Mouse (Mus musculus) thymus, adult 2 months (tissue): ENCODE results near the gene Gm28729. TPM values are rescaled to one million over a fixed set of nuclear protein-coding genes. Genes with fewer than 3 reads are reported as not detected.
"Not testable (repeated sequence)": the region's sequence is repeated elsewhere in the genome, so short reads cannot be mapped to it uniquely, and the experiment has no call there.

Experiments
- DNase-seq: peaks from one replicate; pipeline ENCODE4 v3.0.0; 2021
- H3K27ac ChIP-seq: fragments of 200-500 bp; 2 replicates; pipeline ENCODE4 v1.5.1; 2012; ENCODE audit warnings: low read length, control low read depth; ENCODE audit not compliant: control insufficient read depth, insufficient read depth
- H3K27me3 ChIP-seq: fragments of 200-500 bp; 2 replicates; pipeline ENCODE4 v1.6.1; 2012; ENCODE audit warnings: mild to moderate bottlenecking, low read length, moderate library complexity, mixed read lengths; ENCODE audit not compliant: control insufficient read depth, insufficient read depth
- H3K36me3 ChIP-seq: fragments of 200-500 bp; 2 replicates; pipeline ENCODE4 v1.6.1; 2012; ENCODE audit warnings: mild to moderate bottlenecking, low read length, moderate library complexity; ENCODE audit not compliant: control insufficient read depth, insufficient read depth
- H3K4me1 ChIP-seq: fragments of 200-500 bp; replicated peaks from 2 replicates; pipeline ENCODE4 v1.6.1; 2012; ENCODE audit warnings: low read length; ENCODE audit not compliant: control insufficient read depth, insufficient read depth
- H3K4me3 ChIP-seq: fragments of 200-500 bp; 2 replicates; pipeline ENCODE4 v1.5.1; 2012; ENCODE audit warnings: mild to moderate bottlenecking, low read length, control low read depth, moderate library complexity; ENCODE audit not compliant: control insufficient read depth, insufficient read depth
- CTCF ChIP-seq: fragments of 200-500 bp; IDR thresholded peaks from 2 replicates; pipeline ENCODE4 v1.5.1; 2012; ENCODE audit warnings: mild to moderate bottlenecking, control low read depth, low read length, moderate library complexity, borderline replicate concordance; ENCODE audit not compliant: control insufficient read depth, poor library complexity, insufficient read depth; ENCODE audit errors: extremely low read depth
- POLR2A ChIP-seq: fragments of 200-500 bp; IDR thresholded peaks from 2 replicates; pipeline ENCODE4 v1.6.1; 2012; ENCODE audit warnings: mild to moderate bottlenecking, low read length, control low read depth, moderate library complexity; ENCODE audit not compliant: control insufficient read depth, poor library complexity, insufficient read depth; ENCODE audit errors: extremely low read depth
- WGBS: fragments of 180-500 bp; shearing (Covaris S2); methylation state at CpG from one replicate; pipeline ENCODE4 v1.1.7; 2018; 5-methylcytosine and 5-hydroxymethylcytosine counted together
- polyA plus RNA-seq: library from polyadenylated mRNA; depleted of rRNA; stranded (reverse); fragments of >200 nt; gene quantifications from 2 replicates; pipeline ENCODE4 v1.2.3, GENCODE M21; 2012

Gm28729 gene
- polyA plus RNA-seq, 1 experiment: 0.04 TPM

DNA sequence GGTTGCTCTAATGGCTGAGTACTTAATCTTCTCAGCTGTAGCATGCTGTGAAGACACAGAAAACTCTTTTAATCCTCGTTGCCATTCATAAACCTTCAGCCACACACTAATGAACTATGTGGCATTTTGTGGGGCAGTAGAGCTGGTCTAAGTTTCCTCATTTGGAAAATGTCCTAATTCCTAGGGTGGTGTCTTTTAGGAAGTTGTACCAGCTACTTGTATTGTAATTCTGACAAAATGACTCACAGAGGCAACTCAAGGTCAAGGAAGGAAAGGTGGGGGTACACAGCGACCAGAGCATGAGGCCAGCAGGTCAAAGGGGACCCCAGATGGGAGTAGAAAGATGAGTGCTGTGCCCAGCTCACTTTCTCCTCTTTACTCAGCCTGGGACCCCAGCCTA, 41.4 kb downstream of the Gm28729 start:
- TF ChIP-seq POLR2A (no peak), CTCF (no peak)
- Histone ChIP-seq H3K27me3 (no peaks in the 10 kb centered on the region), H3K4me1 (no peaks in the 10 kb centered on the region), H3K36me3 (no peaks in the 10 kb centered on the region), H3K27ac (no peak overlapping the region), H3K4me3 (no peak overlapping the region)
- 77% methylated on average over 2 of the region's 2 CpGs for WGBS
- no peak for DNase-seq

DNA sequence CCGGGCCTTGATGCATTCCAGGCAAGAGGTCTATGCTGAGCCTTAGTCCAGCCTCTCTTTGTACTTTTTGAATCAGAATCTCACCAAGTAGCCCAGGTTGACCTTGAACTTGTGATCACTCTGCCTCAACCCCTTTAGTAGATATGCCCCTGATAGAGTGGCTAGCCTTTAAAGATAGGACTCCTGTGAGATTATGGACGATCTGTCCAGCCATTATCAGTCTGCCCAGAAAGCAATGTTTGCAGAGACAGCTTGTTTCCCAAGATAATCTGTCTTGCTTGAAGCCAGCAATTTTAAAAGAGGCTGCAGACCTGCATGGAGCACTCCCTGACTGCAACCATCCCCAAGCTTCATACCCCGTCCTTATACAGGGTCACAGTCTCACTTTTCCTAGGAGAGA, 42.0 kb downstream of the Gm28729 start:
- no peak overlapping the region for H3K27ac ChIP-seq
- WGBS: 90% methylated on average over 3 of the region's 3 CpGs
- TF ChIP-seq CTCF: no peak
- TF ChIP-seq POLR2A: no peak
- no peaks in the 10 kb centered on the region for H3K4me1 ChIP-seq
- H3K4me3 ChIP-seq: no peak overlapping the region
- no peaks in the 10 kb centered on the region for H3K27me3 ChIP-seq
- DNase-seq: no peak
- H3K36me3 ChIP-seq: no peaks in the 10 kb centered on the region

DNA sequence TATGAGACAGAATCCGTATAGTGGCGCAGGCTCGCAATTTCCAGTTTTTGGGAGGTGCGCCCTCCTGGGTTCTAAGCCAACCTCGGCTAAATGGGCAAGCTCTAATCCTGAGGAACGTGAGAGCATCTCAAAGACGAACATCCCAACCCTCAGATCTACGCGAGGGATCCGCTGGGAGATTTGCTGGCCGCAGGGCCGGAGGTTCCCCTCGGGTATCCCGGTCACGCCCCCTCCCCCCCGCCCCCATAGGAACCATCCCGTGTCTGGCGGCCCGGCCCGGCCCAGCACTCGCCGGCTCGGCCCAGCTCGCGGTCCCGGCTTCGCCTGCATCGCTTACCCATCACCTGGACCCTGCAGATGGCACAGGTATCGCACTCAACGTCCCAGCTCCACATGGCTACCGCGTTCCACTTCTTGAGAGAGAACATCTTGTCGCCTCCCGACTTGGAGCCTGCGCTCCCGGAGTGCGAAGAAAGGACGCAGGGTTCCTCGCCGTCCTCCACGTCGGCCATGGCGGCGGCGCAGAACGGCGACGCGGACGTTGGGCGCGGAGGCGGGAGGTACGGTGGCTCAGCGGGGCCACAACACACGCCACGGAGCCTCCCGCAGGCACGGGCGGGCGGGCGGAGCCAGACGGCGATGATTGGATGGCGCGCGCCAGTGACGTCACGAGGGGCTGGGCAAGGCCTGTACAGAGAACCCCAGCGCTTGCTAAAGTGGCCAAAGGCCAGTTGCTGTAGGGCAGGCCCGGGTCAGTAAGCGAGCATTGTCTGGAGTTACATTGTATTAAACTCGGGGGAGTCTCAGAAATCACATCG, 46.8 kb downstream of the Gm28729 start, which contains the start of gene Rnf7:
Rnf7 (minus strand) TSS at position 605 of the 818 bp plus-strand sequence.
- peak; percentile 98 for DNase-seq
- WGBS: 2% methylated on average over 68 of the region's 74 CpGs
- Histone ChIP-seq H3K27me3 (no peaks in the 10 kb centered on the region), H3K27ac (no peak within 1 kb of the TSS), H3K4me1 (peaks cover 3% of the 10 kb centered on the region), H3K4me3 (peak within 1 kb of the TSS; percentile 64), H3K36me3 (peaks cover 10% of the 10 kb centered on the region; the same call in 1 of the 2 replicates)
- 0 out of 2 replicates have a peak, but pooled peaks have one; percentile 27 for TF ChIP-seq CTCF
- peak; percentile 57; the same call in 1 of the 2 replicates for TF ChIP-seq POLR2A

DNA sequence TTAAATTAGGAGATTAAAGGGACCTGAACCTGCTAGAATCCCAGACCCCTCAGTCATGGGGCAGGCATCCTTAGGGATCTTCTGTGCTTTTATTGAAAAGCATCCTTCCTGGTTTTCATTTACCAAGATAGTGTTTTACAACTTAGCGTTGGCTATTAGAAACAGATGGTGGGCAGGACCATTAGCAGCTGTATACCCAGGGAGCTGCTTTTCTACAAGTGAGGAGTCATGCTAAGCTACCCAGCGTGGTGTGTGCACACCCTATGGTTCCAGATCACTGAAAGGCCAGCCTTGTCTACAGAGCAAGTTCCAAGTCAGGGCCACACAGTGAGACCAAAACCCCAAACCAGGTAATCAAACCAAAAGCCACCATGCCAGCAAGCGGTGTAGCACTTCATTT, 52.7 kb downstream of the Gm28729 start:
- 98% methylated on average over 3 of the region's 3 CpGs for WGBS
- peaks cover 2% of the 10 kb centered on the region for H3K4me1 ChIP-seq
- H3K36me3 ChIP-seq: peaks cover 28% of the 10 kb centered on the region
- TF ChIP-seq CTCF: no peak
- no peak for TF ChIP-seq POLR2A
- no peaks in the 10 kb centered on the region for H3K27me3 ChIP-seq
- no peak for DNase-seq
- H3K4me3 ChIP-seq: no peak overlapping the region
- no peak overlapping the region for H3K27ac ChIP-seq

GRCm38 (mm10) chr9:96471681-96472080, 53.4 kb downstream of the Gm28729 start:
- not testable (repeated sequence) for DNase-seq, H3K27ac ChIP-seq, H3K27me3 ChIP-seq, H3K4me3 ChIP-seq, H3K4me1 ChIP-seq
- WGBS: 96% methylated on average over 4 of the region's 4 CpGs
- peaks cover 28% of the 10 kb centered on the region for H3K36me3 ChIP-seq

- Histone ChIP-seq H3K4me3 (no peak overlapping the region), H3K27me3 (no peaks in the 10 kb centered on the region), H3K36me3 (peaks cover 28% of the 10 kb centered on the region), H3K27ac (no peak overlapping the region), H3K4me1 (no peaks in the 10 kb centered on the region)
- DNase-seq: no peak
- TF ChIP-seq POLR2A (no peak), CTCF (no peak)
- 98% methylated on average over 8 of the region's 8 CpGs for WGBS
Measured at GRCm38 (mm10) chr9:96470266-96470974, 54.6 kb downstream of the Gm28729 start.
